Mouse (Mus musculus): ENCODE data around the gene Zfhx3. TPM values are rescaled to one million over a fixed set of nuclear protein-coding genes. Genes with fewer than 3 reads are reported as not detected.

Zfhx3 gene
- total and polyA plus RNA-seq, 2 experiments from 2014 or later = 14.9 to 15.3 TPM

GRCm38 (mm10) chr8:108880101-108880500, 937.7 kb downstream of the Zfhx3 start:
- Histone ChIP-seq H3K27ac (no peak overlapping the region), H3K4me2 (ENCODE audit: low read depth, low read length) (no peak overlapping the region), H3K4me1 (ENCODE audit: insufficient read depth, low read length) (peaks cover 9% of the 10 kb centered on the region), H3K4me3 (ENCODE audit: low read length) (no peak overlapping the region), H3K9me3 (ENCODE audit: low read length) (no peaks in the 10 kb centered on the region), H3K27me3 (ENCODE audit: insufficient read depth, low read length) (no peaks in the 10 kb centered on the region), H3K36me3 (ENCODE audit: insufficient read depth, low read length) (no peaks in the 10 kb centered on the region), H3K9ac (replicated peaks; ENCODE audit: low read length) (no peak overlapping the region)
- ATAC-seq (no peak), DNase-seq (ENCODE audit: low spot score) (no peak)
- WGBS = 93% methylated on average over 6 of the region's 6 CpGs
- no peak for TF ChIP-seq CTCF (IDR thresholded peaks at IDR 0.05; ENCODE audit: low read depth)

- Histone ChIP-seq H3K9ac (replicated peaks; ENCODE audit: low read length) (no peak overlapping the region), H3K27ac (no peak overlapping the region), H3K4me3 (ENCODE audit: low read length) (no peak overlapping the region), H3K4me2 (ENCODE audit: low read depth, low read length) (no peak overlapping the region), H3K9me3 (ENCODE audit: low read length) (no peaks in the 10 kb centered on the region), H3K4me1 (ENCODE audit: insufficient read depth, low read length) (peaks cover 14% of the 10 kb centered on the region), H3K27me3 (ENCODE audit: insufficient read depth, low read length) (no peaks in the 10 kb centered on the region), H3K36me3 (ENCODE audit: insufficient read depth, low read length) (no peaks in the 10 kb centered on the region)
- 85% methylated on average over 7 of the region's 7 CpGs for WGBS
- no peak for TF ChIP-seq CTCF (IDR thresholded peaks at IDR 0.05; ENCODE audit: low read depth)
- ATAC-seq = no peak
- no peak for DNase-seq (ENCODE audit: low spot score)
Measured at GRCm38 (mm10) chr8:108881336-108881735, 938.9 kb downstream of the Zfhx3 start.

- no peak for ATAC-seq
Measured at GRCm38 (mm10) chr8:108882073-108882472, 939.6 kb downstream of the Zfhx3 start.

DNA sequence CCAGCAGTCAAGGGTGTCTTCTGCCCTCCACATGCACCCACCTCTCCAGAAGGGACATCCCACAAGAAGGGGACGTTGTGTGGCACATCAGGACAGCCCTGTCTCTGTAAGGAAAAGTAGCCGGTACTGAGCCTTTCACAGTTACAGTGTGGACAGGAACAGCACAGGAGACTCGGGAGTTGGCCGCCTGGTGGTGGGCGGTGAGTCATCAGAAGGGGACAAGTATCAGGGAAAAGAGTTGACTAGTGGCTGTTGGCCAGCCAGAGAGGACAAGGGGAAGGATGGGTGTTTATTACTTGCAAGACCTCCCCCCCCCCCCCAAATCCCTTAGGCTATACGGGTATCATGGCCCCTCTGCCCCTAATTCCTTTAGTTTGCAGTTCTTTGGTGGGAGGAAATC, 940.9 kb downstream of the Zfhx3 start:
- Histone ChIP-seq H3K36me3 (ENCODE audit: insufficient read depth, low read length) (no peaks in the 10 kb centered on the region), H3K9me3 (ENCODE audit: low read length) (no peaks in the 10 kb centered on the region), H3K4me1 (ENCODE audit: insufficient read depth, low read length) (peaks cover 20% of the 10 kb centered on the region), H3K27me3 (ENCODE audit: insufficient read depth, low read length) (no peaks in the 10 kb centered on the region), H3K27ac (no peak overlapping the region), H3K9ac (replicated peaks; ENCODE audit: low read length) (no peak overlapping the region), H3K4me2 (ENCODE audit: low read depth, low read length) (no peak overlapping the region), H3K4me3 (ENCODE audit: low read length) (no peak overlapping the region)
- no peak for ATAC-seq
- WGBS = 80% methylated on average over 6 of the region's 6 CpGs
- no peak for DNase-seq (ENCODE audit: low spot score)
- no peak for TF ChIP-seq CTCF (IDR thresholded peaks at IDR 0.05; ENCODE audit: low read depth)

More at GRCm38 (mm10) chr8:108882073-108882472, 939.6 kb downstream of the Zfhx3 start:
- H3K9ac ChIP-seq (replicated peaks; ENCODE audit: low read length) = no peak overlapping the region
- 67% methylated on average over 9 of the region's 9 CpGs for whole genome bisulfite sequencing
- H3K9me3 ChIP-seq (ENCODE audit: low read length) = no peaks in the 10 kb centered on the region
- H3K4me1 ChIP-seq (ENCODE audit: insufficient read depth, low read length) = peaks cover 19% of the 10 kb centered on the region
- no peak overlapping the region for H3K4me2 ChIP-seq (ENCODE audit: low read depth, low read length)
- TF ChIP-seq CTCF (IDR thresholded peaks at IDR 0.05; ENCODE audit: low read depth) = no peak
- H3K4me3 ChIP-seq (ENCODE audit: low read length) = no peak overlapping the region
- H3K27ac ChIP-seq = no peak overlapping the region
- no peaks in the 10 kb centered on the region for H3K27me3 ChIP-seq (ENCODE audit: insufficient read depth, low read length)
- no peak for DNase-seq (ENCODE audit: low spot score)
- H3K36me3 ChIP-seq (ENCODE audit: insufficient read depth, low read length) = no peaks in the 10 kb centered on the region

DNA sequence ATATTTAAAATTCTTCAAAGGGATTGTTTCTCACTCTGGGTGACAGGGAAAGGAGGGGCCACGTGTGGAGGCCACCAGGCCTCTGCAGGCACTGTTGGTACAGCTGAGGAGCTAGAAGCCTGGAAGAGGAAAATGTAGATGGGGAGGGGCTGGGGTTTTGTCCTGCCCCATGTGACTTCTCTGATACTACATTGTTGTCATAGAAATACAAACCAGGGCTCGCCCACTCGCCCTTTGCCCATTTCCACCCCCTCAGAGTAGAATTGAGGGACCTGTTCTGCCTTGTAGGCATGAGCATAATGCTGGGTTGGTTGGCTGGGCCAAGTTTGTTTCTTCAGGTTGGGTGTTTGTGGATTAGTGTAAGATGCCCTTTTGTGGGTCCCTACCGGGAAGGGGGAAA, 942.5 kb downstream of the Zfhx3 start:
- H3K27ac ChIP-seq = peak overlapping the region; percentile 65
- ATAC-seq (no peak), DNase-seq (ENCODE audit: low spot score) (no peak)
- H3K4me1 ChIP-seq (ENCODE audit: insufficient read depth, low read length) = peaks cover 15% of the 10 kb centered on the region
- TF ChIP-seq CTCF (IDR thresholded peaks at IDR 0.05; ENCODE audit: low read depth) = no peak
- 54% methylated on average over 4 of the region's 4 CpGs for WGBS
- H3K9me3 ChIP-seq (ENCODE audit: low read length) = no peaks in the 10 kb centered on the region
- H3K27me3 ChIP-seq (ENCODE audit: insufficient read depth, low read length) = no peaks in the 10 kb centered on the region
- H3K4me2 ChIP-seq (ENCODE audit: low read depth, low read length) = no peak overlapping the region
- H3K36me3 ChIP-seq (ENCODE audit: insufficient read depth, low read length) = no peaks in the 10 kb centered on the region
- H3K4me3 ChIP-seq (ENCODE audit: low read length) = no peak overlapping the region
- no peak overlapping the region for H3K9ac ChIP-seq (replicated peaks; ENCODE audit: low read length)

- H3K36me3 ChIP-seq (ENCODE audit: insufficient read depth, low read length) = no peaks in the 10 kb centered on the region
- H3K4me1 ChIP-seq (ENCODE audit: insufficient read depth, low read length) = peaks cover 15% of the 10 kb centered on the region
- no peak overlapping the region for H3K4me3 ChIP-seq (ENCODE audit: low read length)
- DNase-seq (ENCODE audit: low spot score) (peak; percentile 78), ATAC-seq (peak; percentile 60; the same call in 1 of the 2 replicates)
- TF ChIP-seq CTCF (IDR thresholded peaks at IDR 0.05; ENCODE audit: low read depth) = no peak
- 0 out of 2 replicates have a peak overlapping the region, but pooled peaks have one; percentile 7 for H3K4me2 ChIP-seq (ENCODE audit: low read depth, low read length)
- WGBS = 26% methylated on average over 14 of the region's 14 CpGs
- H3K9ac ChIP-seq (replicated peaks; ENCODE audit: low read length) = no peak overlapping the region
- H3K27me3 ChIP-seq (ENCODE audit: insufficient read depth, low read length) = no peaks in the 10 kb centered on the region
- H3K27ac ChIP-seq = peak overlapping the region; percentile 65
- no peaks in the 10 kb centered on the region for H3K9me3 ChIP-seq (ENCODE audit: low read length)
Measured at GRCm38 (mm10) chr8:108885450-108885849, 943.0 kb downstream of the Zfhx3 start.

- Histone ChIP-seq H3K4me1 (ENCODE audit: insufficient read depth, low read length) (peaks cover 15% of the 10 kb centered on the region), H3K9ac (replicated peaks; ENCODE audit: low read length) (no peak overlapping the region), H3K9me3 (ENCODE audit: low read length) (no peaks in the 10 kb centered on the region), H3K4me2 (ENCODE audit: low read depth, low read length) (0 out of 2 replicates have a peak overlapping the region, but pooled peaks have one; percentile 7), H3K27ac (peak overlapping the region; percentile 65), H3K4me3 (ENCODE audit: low read length) (no peak overlapping the region), H3K27me3 (ENCODE audit: insufficient read depth, low read length) (no peaks in the 10 kb centered on the region), H3K36me3 (ENCODE audit: insufficient read depth, low read length) (no peaks in the 10 kb centered on the region)
- no peak for TF ChIP-seq CTCF (IDR thresholded peaks at IDR 0.05; ENCODE audit: low read depth)
- DNase-seq (ENCODE audit: low spot score) (peak; percentile 63), ATAC-seq (no peak)
- 21% methylated on average over 12 of the region's 12 CpGs for WGBS
Measured at GRCm38 (mm10) chr8:108885861-108886260, 943.4 kb downstream of the Zfhx3 start.

All from hindbrain, postnatal 0 days (tissue).